Mouse (Mus musculus) C2C12 (cell line): Measurements from ENCODE around the gene Fn3krp. TPM values are rescaled to one million over a fixed set of nuclear protein-coding genes. Genes with fewer than 3 reads are reported as not detected.

Experiments
- H3K27me3 ChIP-seq: one replicate; pipeline ENCODE4 v1.6.1; 2011; ENCODE audit not compliant: control insufficient read depth, insufficient read depth, insufficient read length
- H3K36me3 ChIP-seq: one replicate; pipeline ENCODE4 v1.6.1; 2011; ENCODE audit not compliant: control insufficient read depth, insufficient read depth
- H3K4me3 ChIP-seq: one replicate; pipeline ENCODE4 v1.5.1; 2011; ENCODE audit warnings: mild to moderate bottlenecking, control low read depth; ENCODE audit not compliant: poor library complexity, insufficient read depth, severe bottlenecking
- H3K79me2 ChIP-seq: one replicate; pipeline ENCODE4 v1.6.1; 2011; ENCODE audit not compliant: control insufficient read depth, insufficient read depth
- H3K79me3 ChIP-seq: one replicate; pipeline ENCODE4 v1.6.1; 2011; ENCODE audit warnings: low read depth, control low read depth
- H3ac ChIP-seq: one replicate; pipeline ENCODE3; 2011; ENCODE audit warnings: low read depth; ENCODE audit not compliant: control insufficient read depth, insufficient read length
- CEBPB ChIP-seq: IDR thresholded peaks from one replicate; pipeline ENCODE4 v1.6.1; 2011; ENCODE audit warnings: low read depth, mild to moderate bottlenecking, control low read depth, moderate library complexity
- CTCF ChIP-seq: IDR thresholded peaks from one replicate; pipeline ENCODE4 v1.5.1; 2011; ENCODE audit not compliant: control insufficient read depth, insufficient read depth, insufficient read length
- FOSL1 ChIP-seq: IDR thresholded peaks from one replicate; pipeline ENCODE4 v1.8.0; 2011; ENCODE audit warnings: mild to moderate bottlenecking, low read length; ENCODE audit not compliant: poor library complexity, insufficient read depth, severe bottlenecking
- MAX ChIP-seq: IDR thresholded peaks from one replicate; pipeline ENCODE4 v1.6.1; 2011; ENCODE audit warnings: mild to moderate bottlenecking, control low read depth
- MYOD1 ChIP-seq: IDR thresholded peaks from one replicate; pipeline ENCODE4 v1.6.1; 2011; ENCODE audit warnings: low read depth; ENCODE audit not compliant: control insufficient read depth, insufficient read length
- MYOG ChIP-seq: IDR thresholded peaks from one replicate; pipeline ENCODE4 v1.6.1; 2011; ENCODE audit not compliant: control insufficient read depth, insufficient read length; ENCODE audit errors: extremely low read depth
- USF1 ChIP-seq: IDR thresholded peaks from one replicate; pipeline ENCODE4 v1.6.1; 2011; ENCODE audit warnings: low read depth, mild to moderate bottlenecking, control low read depth, moderate library complexity
- long read RNA-seq, 2 experiments: library from polyadenylated mRNA; unstranded; transcript quantifications; one replicate each; pipeline ENCODE4 v2.0.0; 2019 to 2020
- polyA plus RNA-seq: library from polyadenylated mRNA; unstranded; fragments of >200 nt; fragmentation: generic; extraction: Trizol; gene quantifications from one replicate; pipeline ENCODE4 v1.2.1, GENCODE M21; 2012; ENCODE audit warnings: missing spikeins

Fn3krp gene
- 5.3 TPM for polyA plus RNA-seq
- long read RNA-seq, experiment 1, partial matches to known transcripts: 0 of 2 reads
- long read RNA-seq, experiment 1, other reads (novel, unspliced or antisense): 1 of 2 reads
- long read RNA-seq, experiment 2: 0 reads

DNA sequence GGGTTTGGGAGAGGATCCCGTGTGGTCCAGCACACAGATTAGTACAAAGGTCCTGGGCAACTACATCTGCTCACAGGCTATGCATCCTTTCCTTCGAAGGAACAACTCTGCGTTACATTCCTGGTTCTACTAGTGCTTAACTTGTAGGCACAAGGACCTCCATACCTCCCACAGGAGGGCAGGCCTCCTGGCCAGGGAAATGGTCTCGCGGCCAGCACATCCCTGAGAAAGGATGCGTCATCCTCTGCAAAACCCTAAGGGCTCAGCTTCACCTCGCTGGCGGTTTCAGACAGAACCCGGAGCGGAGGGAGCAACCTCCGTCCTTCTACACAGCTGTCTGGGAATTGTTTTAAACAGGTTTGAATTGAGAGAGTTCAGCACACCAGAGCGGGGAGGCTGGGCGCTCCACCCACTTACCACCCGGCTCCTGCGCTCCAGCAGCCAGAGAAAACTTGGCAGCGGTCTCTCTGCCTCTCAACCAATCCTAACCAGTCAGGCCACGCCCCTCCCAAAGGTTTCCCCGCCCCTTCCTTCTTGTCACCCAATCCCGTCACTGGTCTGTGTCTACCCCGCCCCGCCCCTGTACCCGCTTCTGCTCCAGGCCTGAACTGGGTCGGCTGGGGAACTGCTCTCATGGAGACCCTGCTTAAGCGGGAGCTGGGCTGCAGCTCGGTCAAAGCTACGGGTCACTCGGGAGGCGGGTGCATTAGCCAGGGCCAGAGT is at the start of gene Fn3krp:
Gene Fn3krp, plus strand, starts transcription at position 572 of the 723 bp plus-strand sequence.
- H3K79me2 ChIP-seq: no peaks in the 10 kb centered on the region
- H3K27me3 ChIP-seq: no peaks in the 10 kb centered on the region
- H3K36me3 ChIP-seq: no peaks in the 10 kb centered on the region
- H3ac ChIP-seq: peak within 1 kb of the TSS; percentile 67
- TF ChIP-seq MYOG (no peak), MAX (no peak)
- H3K79me3 ChIP-seq: no peaks in the 10 kb centered on the region
- H3K4me3 ChIP-seq: peak within 1 kb of the TSS; percentile 74

DNA sequence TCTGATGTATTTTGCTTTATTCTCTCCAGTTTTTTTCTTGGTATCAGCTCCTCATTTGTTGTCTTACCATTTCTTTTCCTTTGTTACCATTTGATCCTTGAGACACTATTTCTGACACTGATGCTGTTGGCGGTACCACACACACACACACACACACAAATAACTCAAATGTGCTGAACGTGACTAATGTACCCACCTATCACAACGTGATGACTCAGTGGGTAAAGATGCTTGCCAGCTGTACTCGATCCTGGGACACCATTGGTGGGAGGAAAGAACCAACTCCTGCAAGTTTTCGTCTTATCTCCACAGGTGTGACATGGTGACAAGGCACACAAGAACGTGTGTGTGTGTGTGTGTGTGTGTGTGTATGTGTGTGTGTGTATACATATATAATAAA is 47.9 kb upstream of the Fn3krp start:
- H3K36me3 ChIP-seq: no peaks in the 10 kb centered on the region
- no peak overlapping the region for H3K4me3 ChIP-seq
- H3ac ChIP-seq: no peak overlapping the region
- no peaks in the 10 kb centered on the region for H3K27me3 ChIP-seq
- TF ChIP-seq MYOG: no peak
- no peak for TF ChIP-seq CEBPB
- TF ChIP-seq FOSL1: no peak
- no peak for TF ChIP-seq CTCF
- no peak for TF ChIP-seq USF1
- TF ChIP-seq MYOD1: peak; percentile 55
- TF ChIP-seq MAX: no peak
- H3K79me3 ChIP-seq: no peaks in the 10 kb centered on the region
- no peaks in the 10 kb centered on the region for H3K79me2 ChIP-seq

DNA sequence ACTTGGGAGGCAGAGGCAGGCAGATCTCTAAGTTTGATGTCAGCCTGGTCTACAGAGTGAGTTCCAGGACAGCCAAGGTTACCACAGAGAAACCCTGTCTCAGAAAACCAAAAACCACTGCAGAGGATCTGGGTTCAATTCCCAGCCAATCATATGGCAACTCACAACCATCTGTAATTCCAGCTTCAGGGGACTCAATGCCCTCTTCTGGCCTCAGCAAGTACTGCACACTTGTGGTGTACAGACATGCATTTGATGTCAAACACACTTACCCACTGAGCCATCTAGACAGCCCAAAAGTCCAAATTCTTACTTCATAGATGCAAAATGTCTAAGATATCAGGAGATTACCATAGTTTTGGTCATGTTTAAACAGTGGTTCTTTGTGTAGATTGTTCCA is 42.6 kb upstream of the Fn3krp start:
- Histone ChIP-seq H3K79me2 (no peaks in the 10 kb centered on the region), H3K36me3 (no peaks in the 10 kb centered on the region), H3K79me3 (no peaks in the 10 kb centered on the region), H3K4me3 (no peak overlapping the region), H3K27me3 (no peaks in the 10 kb centered on the region), H3ac (no peak overlapping the region)
- no peak for TF ChIP-seq MAX
- TF ChIP-seq CTCF: no peak
- no peak for TF ChIP-seq MYOD1
- no peak for TF ChIP-seq USF1
- TF ChIP-seq CEBPB: no peak
- TF ChIP-seq FOSL1: no peak
- no peak for TF ChIP-seq MYOG

DNA sequence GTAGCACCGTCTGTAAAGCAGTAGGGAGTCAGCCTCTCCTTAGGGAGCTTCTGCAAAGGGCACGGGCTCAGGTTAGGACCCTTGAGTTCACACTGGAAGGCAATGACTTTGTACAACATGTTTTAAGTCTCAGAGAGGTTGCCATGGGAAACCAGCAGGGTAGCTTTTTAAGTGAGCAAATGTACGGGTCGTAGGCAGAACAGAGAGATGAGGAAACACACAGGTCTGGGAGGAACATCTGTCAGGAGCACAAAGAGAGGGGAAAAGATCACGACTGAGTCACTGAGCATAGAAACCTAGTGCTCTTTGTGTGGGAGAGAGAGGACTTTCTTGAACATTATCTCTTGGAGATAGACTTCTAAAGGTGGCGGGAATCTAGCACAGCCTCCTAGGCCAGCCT is 40.9 kb upstream of the Fn3krp start:
- Histone ChIP-seq H3K4me3 (no peak overlapping the region), H3K79me3 (no peaks in the 10 kb centered on the region)
- no peak for TF ChIP-seq MYOG
- no peak for TF ChIP-seq FOSL1
- no peak for TF ChIP-seq CTCF
- TF ChIP-seq CEBPB: no peak
- TF ChIP-seq MYOD1: no peak
- TF ChIP-seq MAX: no peak
- no peak for TF ChIP-seq USF1

DNA sequence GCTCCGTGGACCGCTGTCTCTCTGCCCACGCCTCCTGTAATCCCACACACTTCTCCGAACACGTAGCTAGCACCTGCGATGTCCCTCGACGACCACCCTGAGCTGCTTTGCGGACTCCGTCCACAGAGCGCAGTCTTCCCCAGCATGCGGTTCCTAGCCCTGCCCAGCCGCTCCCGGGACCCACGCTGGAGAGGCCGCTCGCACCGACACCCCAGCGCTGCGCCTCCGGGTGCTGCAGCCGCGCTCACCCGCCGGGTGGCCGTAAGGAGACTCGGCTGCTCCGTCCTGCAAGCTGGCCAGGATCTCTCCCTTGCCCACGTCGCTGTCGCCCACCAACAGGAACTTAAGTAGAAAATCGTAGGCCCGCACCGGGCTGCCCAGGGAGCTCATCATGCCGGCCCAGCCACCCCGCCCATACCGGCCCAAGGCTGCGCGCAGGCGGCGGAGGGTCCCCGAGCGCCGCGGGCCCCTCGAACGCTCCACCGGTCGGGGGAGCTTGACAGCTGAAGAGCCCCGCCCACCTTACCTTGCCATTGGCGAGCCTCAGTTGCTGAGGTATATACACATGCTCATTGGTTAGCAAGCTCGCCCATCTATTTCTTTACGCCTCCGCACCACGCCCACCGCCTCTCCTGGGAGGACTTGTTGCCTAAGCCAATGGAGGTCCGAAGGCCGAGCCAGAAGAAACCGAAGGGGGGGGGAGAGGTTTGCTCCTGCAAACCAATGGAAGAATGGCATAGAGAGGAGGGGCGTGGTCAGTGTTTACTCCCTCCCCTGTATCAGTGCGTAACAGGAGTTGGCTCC is 33.2 kb upstream of the Fn3krp start, which contains the start of gene Rab40b:
Gene Rab40b, minus strand, starts transcription at position 502 of the 804 bp plus-strand sequence.
- Histone ChIP-seq H3K79me3 (no peaks in the 10 kb centered on the region), H3K79me2 (no peaks in the 10 kb centered on the region), H3K36me3 (no peaks in the 10 kb centered on the region), H3ac (peak within 1 kb of the TSS; percentile 73), H3K27me3 (no peaks in the 10 kb centered on the region), H3K4me3 (peak within 1 kb of the TSS; percentile 25)
- TF ChIP-seq CEBPB (no peak), MAX (no peak), USF1 (no peak), MYOG (no peak), CTCF (no peak), MYOD1 (no peak), FOSL1 (no peak)

More for the DNA sequence above, 40.9 kb upstream of the Fn3krp start:
- Histone ChIP-seq H3ac (no peak overlapping the region), H3K27me3 (no peaks in the 10 kb centered on the region), H3K36me3 (no peaks in the 10 kb centered on the region), H3K79me2 (no peaks in the 10 kb centered on the region)

DNA sequence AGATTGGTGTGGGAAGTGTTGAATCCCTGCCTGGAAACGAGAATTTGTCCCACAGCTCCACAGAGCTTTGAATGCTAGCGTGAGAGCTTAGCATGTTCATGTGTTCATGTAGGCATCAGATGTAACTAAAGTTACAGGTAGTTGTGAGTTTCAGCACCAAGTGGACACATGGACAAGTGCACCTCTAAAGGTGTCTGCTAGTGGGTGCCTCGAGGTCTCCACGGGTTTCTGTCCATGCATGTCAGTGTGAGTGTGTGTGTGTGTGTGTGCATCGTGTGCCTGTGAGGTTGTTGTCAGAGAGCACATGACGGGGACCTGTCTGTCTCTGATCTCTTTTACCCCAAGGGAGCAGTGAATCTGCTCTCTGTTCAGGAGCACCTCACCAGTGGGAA is 32.7 kb upstream of the Fn3krp start:
- TF ChIP-seq FOSL1 (no peak), MYOD1 (no peak), CEBPB (no peak), MAX (no peak), USF1 (no peak), CTCF (no peak), MYOG (no peak)

More for the DNA sequence above, 32.7 kb upstream of the Fn3krp start:
- no peaks in the 10 kb centered on the region for H3K36me3 ChIP-seq
- H3K79me3 ChIP-seq: no peaks in the 10 kb centered on the region
- H3K27me3 ChIP-seq: no peaks in the 10 kb centered on the region
- no peaks in the 10 kb centered on the region for H3K79me2 ChIP-seq
- H3K4me3 ChIP-seq: no peak overlapping the region
- H3ac ChIP-seq: no peak overlapping the region
